Mouse (Mus musculus): ENCODE data around the gene Asna1.
A peak's percentile ranks its signal among the peaks of the same experiment; 100 is the strongest.

The Asna1 gene

DNA sequence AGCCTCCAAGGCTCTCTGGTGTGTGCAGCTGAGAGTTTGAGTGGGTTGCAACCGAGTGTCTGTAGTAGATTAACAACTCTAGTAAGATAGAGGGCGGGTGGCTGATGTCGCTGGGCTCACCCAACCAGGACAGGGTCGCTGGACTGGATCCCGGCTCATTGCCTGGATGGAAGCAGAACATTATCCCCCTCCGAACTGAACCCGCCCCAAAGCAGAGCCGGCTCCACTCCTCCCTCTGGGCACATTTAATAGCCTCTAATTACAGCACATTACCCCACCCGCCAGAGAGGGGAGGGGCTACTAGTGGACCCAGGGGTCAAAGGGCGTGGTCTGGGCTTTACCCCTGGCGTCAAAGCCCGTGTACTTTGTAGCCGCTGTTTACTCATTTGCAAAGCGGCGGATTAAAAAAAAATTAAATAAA, 35.8 kb downstream of the Asna1 start:
- DNase-seq (ENCODE audit: low read depth), result no peak

DNA sequence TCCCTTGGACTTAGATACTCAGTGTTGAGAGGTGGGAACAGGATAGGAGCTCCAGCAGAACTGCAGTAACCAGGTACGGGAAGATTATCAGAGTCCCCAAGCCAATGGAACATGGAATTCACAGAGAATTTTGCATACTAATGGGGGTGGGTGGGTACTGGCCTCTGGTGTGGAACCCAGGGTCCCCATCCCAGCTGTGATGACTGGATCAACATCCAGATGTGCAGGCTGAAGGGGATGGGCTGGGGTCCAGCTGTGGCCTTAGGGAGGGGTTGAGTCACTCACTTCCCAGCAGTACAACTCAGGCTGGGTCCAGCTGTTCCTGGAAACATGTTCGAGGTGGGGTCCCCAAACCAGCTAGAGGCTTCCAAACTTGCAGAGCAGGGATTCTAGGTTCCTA, 37.2 kb downstream of the Asna1 start:
- no peak for DNase-seq (ENCODE audit: low read depth)

DNA sequence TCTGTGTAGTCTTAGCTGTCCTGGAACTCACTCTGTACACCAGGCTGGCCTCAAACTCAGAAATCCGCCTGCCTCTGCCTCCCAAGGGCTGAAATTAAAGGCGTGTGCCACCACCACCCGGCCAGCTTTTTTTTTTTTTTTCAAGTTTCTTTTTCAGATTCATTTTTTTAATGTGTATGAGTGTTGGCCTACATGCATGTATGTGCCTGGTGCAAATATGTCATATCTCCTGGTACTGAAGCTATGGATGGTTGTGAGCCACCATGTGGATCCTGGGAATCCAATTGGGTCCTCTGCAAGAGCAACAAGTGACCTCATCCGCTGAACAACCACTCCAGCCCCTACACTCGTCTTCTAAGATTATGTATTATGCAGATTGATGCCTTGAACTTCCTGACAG, 37.7 kb downstream of the Asna1 start:
- no peak for DNase-seq (ENCODE audit: low read depth)

DNA sequence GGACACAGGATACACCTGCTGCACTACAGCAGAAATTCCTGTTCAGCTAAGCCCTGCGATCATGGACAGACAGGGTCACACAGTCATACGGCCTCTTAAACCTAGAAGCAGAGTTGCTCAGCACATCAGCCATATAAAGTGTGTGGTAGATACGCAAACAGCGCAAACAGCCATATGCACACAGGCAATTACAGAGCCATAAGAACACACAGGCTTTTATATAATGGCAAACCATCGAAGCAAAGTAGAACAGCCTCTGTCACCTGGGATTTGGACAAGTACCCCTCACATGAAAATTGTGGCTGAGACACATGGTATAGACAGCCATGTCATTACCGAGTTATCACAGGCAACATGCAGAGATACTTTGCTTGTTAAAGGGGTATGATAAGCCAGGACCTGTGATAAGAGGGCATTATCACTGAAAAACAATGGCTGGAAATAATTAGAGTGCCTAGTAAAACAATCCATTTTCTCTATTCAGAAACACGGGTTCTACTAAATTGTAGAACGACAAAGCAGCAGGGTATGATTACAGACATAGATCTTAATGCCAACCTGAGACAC, 38.6 kb downstream of the Asna1 start:
- no peak for DNase-seq (ENCODE audit: low read depth)

DNA sequence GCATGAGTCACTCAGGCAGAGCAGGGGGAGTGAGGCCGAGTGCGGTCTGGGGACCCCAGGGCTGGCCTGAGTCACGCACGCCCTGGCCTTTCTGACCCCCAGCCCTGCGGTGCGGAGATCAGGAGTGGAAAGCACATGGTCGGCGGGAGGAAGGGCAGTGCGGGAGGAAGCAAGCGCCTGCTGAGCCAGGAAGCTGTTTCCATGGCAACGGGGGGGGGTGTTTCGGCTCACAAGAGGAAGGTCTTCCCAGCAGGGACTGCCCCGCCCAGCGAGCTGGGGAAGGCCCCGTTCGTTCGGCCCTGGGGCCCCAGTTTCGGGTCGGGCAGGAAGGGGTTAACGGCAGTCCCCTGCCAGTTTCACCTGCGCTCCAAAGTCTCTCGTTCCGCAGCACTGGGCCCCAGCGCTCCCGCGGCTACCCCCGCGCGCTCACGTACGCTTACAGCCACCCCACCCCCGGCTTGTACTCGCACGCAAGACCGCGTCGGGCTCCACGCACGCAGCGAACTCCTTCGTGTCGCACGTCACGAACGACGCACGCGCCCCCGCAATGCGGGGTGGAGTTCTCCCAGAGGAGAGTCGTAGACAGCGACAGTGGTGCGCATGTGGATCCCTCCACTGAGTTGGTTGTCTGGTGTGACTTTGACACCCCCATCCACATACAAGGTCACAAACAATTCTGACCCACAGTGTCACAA, 39.2 kb downstream of the Asna1 start:
- peak; percentile 92 for DNase-seq (ENCODE audit: low read depth)

DNA sequence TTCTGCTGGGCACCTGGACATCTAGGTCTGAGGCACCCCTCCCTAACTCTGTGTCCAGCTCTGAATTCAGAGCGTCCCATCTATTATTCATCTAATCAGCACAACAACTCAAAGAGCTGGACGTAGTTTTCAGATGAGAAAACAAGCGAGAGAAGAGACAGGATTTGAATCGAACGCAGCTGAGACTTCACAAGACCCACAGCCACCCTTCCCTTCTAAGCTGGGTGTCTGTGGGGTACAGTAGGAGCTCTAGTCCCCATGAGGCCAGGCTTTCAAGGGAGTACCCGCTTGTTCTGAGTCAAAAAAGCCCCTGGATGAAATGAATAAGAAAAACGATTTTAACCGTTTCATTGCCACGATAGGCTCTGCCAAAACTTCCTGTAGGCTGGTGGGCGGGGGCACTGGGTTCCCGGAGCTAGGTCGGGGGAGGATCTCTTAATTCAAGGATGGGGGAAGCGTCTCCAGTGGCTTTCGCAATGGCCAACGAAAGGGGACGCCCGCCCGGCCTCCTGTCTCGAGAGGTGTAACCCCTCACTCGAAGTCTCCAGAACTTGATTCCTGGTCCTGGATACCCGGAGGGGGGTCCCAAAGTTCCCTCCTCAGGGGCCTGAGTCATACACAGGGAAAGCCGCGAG, 39.9 kb downstream of the Asna1 start:
- no peak for DNase-seq (ENCODE audit: low read depth)

DNA sequence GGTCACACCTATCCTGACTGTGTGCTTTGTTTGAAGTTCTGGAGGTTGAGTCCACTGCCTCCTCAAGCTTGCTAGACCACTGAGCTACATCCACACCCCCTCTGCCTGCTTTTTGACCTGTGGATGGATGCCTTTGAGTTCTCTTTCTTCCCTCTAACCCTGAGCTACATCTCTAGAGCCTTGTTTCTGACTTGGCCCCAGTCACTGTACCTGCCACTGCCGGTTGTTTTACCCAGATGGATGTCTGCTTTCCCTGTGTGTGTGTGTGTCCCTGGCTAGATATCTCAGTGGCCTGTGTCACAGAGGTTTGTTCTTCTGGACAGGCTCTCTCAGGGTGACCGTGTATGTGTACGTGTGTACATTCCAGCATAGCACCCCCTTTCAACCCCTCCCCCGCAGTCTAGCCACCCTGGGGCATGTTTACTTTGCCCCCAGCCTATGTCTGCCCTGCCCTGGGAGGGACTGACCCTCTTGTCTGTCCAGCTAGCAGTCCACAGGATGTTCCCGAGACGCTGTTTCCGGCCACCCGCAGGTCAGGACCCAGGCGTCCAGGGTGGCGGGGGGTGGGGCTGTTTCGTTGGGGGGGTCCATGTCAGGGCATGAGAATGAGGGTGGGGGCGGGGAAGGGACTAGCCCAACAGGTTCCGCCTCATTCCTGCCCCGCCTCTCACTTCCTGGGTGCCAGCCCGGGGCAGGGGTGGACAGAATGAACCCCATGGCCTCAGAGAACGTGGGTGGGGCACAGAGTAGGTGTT, 40.6 kb downstream of the Asna1 start:
- no peak for DNase-seq (ENCODE audit: low read depth)

DNA sequence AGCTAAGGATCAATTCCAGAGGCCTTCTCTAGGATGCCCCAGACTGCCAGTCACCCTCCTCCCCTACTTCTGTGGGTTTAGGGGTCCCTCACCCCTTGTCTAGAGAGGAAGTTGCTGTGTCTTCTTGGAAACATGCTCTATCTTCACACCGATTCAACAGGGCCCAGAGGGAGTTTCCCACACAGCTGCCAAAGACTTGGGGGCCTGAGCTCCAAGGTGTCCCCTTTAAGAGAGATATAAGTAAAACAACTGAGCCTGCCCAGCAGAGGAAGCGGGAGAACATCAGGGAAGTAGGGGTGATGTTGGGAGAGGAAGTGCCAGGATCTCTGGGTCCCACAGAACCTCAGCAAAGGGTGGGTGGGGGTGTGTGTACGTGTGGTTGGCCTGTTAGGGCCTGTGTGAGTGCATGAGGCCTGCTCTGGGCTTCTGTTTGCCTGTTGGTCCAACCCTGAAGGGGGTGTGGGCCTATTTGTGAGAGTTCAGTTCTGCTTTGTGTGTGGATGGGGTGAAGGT, 42.5 kb downstream of the Asna1 start:
- no peak for DNase-seq (ENCODE audit: low read depth)

DNA sequence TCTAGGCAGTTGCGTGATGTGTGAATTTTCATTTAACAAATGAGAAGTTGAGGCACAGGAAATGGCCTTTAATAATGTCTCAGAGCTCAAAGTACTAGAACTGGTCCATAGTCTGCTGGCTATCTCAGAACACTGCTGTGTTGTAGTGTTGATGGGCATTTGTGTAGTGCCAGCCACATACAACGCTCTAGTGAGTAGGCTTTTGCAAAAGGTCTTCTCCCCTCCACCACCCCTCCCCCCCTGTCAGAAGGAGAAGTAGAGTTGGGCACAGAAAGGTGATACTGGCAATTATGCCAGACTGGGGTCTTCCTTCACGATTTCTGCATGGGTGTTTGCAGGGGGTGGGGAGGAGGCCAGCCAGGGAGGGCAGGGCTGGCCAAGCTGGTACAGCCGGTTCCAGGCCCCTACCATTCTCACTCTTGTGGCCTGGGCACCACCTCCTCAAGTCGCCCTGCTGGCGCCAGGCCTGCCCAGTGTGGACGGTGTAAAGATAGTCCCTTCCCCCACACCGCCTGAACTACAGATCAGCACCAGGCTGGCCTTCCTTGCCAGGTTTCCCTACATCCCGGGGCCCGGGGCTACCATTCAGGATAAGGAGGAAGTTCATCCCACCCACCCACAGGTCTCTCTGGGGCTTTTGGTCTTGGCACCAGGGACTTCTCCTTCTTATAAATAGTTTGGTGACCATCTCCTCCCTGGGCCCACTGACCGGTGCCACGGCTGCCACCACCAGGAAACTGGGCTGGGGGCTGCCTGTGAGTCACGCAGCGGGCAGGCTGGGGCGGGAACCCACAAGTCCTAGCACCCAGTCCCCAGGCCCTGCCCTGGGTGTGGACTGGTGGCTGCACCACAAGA, 43.2 kb downstream of the Asna1 start:
- DNase-seq (ENCODE audit: low read depth), result no peak

DNA sequence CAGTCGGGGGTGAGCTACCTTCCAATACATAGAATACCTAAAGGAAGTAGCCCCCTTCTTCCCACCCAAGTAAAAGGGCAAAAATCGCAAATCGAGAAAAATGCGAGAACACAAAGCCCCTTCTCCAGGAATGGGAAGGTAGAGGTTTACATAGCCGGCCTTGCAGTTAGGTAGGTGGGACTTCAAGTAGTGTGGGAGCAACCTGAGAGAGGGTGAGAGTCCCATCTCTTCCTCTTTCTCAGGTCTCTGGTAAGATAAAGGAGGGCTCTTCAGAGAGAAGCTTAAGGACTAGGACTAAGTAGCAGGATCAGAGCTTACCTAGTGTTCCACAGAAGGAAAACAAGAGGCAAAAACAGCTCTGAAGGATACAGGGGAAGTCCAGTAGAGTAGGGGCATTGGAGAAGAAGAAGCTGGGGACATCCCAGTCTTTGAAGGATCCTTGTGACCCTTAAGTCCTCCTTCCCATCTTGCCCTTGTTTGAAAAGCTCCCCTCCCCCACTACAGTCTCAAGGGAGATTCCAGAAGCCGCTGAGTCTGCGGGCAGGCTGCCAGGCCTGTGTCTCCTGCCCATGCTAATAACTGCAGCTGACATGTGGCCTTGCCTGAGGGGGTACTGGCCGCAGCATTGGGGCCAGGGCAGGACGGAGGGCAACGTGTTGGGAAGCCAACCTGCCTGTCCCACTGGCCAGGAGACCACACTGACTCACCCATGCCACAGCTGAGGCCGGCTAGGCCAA, 44.3 kb downstream of the Asna1 start:
- DNase-seq (ENCODE audit: low read depth), result no peak

DNA sequence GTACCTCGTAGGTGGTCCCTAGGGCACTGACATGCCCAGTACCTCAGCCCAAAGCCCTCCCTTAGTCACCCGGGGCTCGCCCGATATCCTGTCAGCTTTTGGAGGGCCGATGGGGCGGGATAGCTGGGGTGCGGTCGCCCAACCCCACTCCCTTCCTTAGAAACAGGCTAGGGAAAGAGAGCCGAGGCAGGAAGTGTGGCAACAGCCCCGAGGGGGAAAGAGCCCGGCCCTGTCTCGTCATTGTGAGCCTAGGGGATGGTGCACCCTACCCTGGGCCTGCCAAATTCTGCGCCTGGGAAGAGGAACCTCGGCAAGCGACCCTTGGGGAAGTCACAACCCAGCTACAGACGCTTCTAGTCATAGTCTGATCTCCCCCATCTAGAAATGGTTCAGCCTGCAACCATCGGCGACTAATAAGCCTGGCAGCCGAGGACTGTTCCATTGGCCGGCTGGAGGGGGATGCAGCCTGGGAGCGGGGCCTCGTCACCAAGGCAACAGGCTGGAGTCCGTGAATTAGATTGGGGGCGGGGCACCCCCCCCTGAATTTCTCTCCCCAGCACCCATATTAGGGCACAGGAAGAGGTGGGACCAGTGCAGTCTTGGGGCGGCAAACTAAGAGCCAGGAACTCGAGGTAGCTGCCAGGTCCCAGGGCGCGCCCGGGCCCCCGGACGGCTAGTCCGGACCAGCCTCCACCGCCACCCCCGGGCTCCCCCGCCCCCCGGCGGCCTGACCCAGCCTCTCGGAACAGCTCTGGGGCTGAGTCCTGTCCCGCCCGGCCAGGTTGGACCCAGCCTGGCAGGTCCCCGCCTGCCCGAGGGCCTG, 45.3 kb downstream of the Asna1 start:
- DNase-seq (ENCODE audit: low read depth), result peak; percentile 91

DNA sequence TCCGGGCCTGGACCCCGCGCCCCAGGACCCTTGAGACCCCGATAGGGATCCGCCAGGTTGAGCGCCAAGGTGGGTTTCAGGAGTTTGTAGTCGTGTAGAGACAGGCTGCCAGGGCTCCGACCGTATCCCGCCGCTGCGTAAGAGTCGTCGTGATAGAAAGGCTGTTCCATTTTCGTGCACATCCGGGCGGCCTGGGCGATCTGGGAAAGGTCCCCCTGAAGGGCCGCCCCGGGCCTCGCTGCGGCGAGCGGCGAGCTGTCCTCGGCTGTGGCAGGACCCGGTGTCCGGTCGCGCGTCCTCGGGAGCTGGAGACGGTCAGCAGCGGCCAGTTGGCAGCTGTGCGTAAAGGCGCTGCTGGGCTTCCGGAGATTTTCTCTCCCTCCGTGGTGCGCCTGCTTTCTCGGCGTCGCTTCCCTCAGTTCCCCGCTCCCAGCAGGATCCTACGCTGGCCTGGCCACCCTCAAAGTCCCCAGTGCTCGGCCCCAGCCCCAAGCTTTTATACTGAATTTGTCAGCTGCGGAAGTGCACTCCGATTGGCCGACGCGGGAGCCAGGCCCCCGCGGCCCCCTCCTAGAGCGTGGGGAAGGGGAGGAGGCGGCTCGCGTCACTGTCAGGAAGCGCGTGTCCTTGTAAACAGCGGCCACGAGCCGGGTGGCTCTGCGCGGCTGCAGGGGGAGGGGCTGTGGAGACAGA, 46.7 kb downstream of the Asna1 start, which contains the start of gene Junb:
Gene Junb, minus strand, starts transcription at position 471 of the 693 bp plus-strand sequence.
- peak; percentile 94 for DNase-seq (ENCODE audit: low read depth)

DNA sequence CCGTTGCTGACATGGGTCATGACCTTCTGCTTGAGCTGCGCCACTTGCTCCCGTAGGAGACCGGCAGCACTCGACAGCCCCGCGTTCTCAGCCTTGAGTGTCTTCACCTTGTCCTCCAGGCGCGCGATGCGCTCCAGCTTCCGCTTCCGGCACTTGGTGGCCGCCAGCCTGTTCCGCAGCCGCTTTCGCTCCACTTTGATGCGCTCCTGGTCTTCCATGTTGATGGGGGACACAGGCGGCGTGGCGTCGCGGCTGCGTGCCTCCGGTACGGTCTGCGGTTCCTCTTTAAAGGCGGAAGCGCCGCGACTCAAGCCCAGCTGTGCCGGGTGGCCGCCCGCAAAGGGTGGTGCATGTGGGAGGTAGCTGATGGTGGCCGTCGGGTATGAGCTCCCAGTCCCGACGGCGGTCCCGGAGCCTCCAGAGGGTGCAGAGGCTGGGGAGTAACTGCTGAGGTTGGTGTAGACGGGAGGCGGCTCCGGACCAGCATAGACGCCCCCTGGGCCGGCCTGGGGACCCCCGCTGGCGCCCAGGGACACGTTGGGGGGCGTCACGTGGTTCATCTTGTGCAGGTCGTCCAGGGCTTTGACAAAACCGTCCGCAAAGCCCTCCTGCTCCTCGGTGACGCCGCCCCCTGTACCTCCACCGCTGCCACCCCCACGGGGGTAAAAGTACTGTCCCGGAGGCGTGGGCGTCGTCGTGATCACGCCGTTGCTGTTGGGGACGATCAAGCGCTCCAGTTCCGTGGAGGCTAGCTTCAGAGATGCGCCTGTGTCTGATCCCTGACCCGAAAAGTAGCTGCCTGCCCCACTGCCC, 47.4 kb downstream of the Asna1 start:
- no peak for DNase-seq (ENCODE audit: low read depth)

DNA sequence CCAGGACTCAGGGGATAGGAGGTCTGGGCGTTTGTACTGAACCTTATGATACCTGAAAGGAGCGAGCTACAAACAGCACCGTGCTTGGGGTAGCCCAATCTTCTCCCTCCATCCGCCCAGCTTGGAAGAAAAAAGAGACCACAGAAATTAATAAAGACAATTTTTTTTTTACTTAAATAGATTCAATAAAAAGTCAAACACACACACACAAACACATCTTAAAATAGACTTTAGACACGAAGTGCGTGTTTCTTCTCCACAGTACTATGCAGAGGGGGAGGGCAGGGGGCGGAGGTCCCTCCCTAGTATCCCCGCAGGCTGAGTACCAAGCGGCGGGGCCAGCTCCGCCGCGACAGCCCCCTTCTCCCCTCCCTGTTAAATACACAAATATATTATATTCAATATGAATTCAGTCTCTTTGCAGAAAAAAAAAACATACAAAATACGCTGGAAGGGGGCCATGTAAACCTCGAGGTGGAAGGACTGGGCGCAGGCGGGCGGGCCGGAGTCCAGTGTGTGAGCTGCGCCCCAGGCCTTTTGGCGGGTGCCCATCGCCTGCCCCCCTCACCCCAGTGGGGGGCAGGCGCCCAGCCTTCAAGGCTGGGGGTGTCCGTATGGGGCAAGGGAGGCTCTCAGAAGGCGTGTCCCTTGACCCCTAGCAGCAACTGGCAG, 48.2 kb downstream of the Asna1 start:
- no peak for DNase-seq (ENCODE audit: low read depth)

DNA sequence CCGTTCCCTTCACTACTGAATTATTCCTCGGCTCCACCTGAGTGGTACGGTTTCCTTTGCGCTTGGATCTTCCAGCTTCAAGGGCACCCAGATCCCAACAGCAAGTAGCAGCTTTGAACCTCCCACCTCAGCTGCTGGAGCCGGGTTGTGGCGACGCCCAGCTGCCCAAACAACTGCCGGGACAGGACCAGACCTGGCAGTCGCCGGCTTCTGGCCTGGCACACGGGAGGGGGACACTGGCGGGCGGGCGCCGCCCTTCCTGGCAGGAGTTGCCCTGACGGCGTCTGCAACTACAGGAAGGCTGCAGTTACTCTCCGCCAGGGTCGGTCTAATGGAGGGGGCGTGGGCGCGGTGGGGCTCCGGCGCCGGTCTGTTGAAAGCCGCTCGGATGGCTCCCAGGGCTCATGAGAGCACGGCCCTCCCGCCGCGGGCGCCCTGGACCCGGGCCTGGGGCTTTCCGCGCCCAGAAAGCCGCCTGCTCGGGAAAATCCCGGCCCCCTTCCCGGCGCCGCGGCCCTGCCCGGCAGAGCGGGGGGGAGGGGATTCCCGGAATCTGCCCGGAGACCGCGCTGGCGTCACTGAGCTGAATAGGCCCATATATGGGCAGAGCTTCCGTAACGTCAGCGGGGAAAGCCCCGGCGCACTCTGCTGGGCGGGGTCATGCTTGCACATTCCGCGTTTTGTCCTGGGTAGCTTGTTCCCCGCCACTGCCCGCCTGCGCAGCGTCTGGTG, 48.9 kb downstream of the Asna1 start:
- peak; percentile 92 for DNase-seq (ENCODE audit: low read depth)

DNA sequence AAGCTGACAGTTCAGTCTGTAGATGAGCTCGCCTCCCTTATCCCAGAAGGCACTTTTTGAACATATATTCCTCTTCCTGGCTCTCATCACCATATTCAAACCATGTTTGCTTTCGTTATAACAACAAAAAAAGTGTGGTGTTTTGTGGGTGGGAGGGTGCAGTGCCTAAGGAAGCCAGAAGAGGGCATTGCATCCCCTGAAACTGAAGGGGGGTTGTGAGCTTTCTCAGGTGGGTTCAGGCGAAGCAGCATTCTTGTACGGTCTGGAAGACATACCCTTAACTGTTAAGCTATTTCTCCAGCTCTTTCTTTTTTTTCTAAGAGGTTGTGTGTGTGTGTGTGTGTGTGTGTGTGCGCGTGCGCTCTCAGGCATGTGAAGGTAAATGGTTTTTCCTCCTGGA, 49.6 kb downstream of the Asna1 start:
- DNase-seq (ENCODE audit: low read depth), result no peak

DNA sequence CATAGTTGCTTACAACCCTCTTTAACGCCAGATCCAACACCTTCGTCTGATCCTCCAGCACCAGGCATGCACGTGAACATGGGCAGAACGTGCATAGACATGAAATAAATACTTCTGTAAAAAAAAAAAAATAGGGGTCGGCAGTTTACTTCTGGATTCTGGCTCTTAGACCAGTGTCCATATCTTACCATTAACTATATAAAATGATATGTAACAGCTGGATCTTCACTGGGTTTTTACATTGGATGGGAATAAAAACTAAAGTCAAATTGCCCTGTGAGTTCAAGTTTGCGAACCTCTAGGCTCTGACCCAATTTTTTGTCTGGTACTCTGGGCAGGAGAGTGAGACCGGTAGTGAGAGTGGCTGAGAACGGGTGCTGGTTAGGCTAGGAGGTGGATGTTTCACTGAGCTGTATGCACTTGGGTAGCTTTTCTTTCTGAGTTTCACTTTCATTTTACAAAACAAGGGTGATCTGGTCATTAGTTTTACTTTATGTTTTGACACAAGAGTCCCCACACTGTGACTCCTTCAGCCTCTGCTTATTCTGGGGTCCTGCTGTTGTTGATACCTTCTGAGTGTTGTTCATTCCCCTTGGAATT, 50.4 kb downstream of the Asna1 start:
- no peak for DNase-seq (ENCODE audit: low read depth)

Data from c-Kit-positive CD71-negative TER-119-negative erythroid progenitor cells, embryonic 14.5 days (primary cell).